Mouse (Mus musculus) bone marrow, adult 2 months (tissue): ENCODE measurements around the gene Alg3.

Experiments used
- CTCF ChIP-seq: fragments of 200-500 bp; IDR thresholded peaks from 2 replicates; pipeline ENCODE4 v1.5.1; 2011; ENCODE audit warnings: low read length, control low read depth; ENCODE audit not compliant: control insufficient read depth, insufficient read depth
- POLR2A ChIP-seq: fragments of 200-500 bp; IDR thresholded peaks from 2 replicates; pipeline ENCODE4 v1.6.1; 2011; ENCODE audit warnings: low read depth, mild to moderate bottlenecking, control low read depth, low read length, borderline replicate concordance; ENCODE audit not compliant: control insufficient read depth

DNA sequence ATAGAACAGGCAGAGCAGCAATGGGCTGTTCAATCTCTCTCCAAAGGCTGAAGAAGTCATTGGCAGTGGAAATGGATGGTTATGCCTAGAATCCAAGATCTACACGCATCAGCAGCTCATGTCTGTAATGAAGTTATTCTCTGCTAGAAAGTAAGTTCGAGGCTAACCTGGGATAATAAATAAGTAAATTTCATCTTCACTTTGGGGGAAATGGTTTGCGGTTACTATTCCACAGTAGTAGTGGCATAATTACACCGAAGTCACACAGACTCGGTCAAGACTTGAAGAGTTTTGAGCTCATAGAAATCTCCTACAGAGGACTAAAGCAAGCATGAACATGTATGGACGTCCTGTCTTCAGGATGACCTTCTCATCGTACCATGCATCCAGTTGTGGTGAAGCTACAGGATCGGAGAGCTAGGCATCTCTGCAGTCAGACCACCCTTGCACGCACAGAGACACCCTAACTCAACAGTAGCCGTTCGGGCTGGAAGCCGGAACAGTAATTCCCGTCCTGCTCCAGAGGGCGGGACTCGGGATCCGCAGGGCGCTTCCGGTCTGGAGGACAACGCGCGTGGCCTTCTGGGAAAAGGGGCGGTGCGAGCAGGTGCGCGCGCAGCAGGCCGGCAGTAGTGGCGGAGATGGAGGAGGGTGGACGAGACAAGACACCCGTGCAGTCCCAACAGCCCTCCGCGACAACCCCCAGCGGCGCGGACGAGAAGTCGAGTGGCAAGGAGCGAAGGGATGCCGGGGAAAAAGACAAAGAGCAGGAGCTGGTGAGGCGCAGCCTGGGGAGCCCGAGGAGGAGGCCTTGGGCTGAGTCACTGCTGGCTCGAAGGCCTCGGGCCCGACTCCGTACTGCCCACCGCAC lies 39.8 kb upstream of the Alg3 start, which contains the start of gene Psmd2:
- peak; percentile 90; the same call in 1 of the 2 replicates for TF ChIP-seq POLR2A
- no peak for TF ChIP-seq CTCF
